Mouse (Mus musculus) forebrain, embryonic 14.5 days (tissue): Measurements from ENCODE around the gene Mpo. TPM values are rescaled to one million over a fixed set of nuclear protein-coding genes. Genes with fewer than 3 reads are reported as not detected.

Experiments
- ATAC-seq: fragments of 200-750 bp; cut with Nextera tagmentation; 2 replicates; pipeline ENCODE4 v1.8.0; 2017; ENCODE audit warnings: mild to moderate bottlenecking, moderate library complexity
- DNase-seq: peaks from one replicate; pipeline ENCODE4 v3.0.0-alpha.2; 2015; ENCODE audit warnings: low spot score
- H3K27ac ChIP-seq: fragments of 300-500 bp; sonication (generic); 2 replicates; pipeline ENCODE4 v1.5.1; 2014; ENCODE audit warnings: low read depth, mild to moderate bottlenecking, control low read depth, low read length, moderate library complexity
- H3K27me3 ChIP-seq: fragments of 300-500 bp; sonication (generic); replicated peaks from 2 replicates; pipeline ENCODE4 v1.6.1; 2014; ENCODE audit warnings: low read length, control low read depth, mixed read lengths; ENCODE audit not compliant: control insufficient read depth, insufficient read depth
- H3K36me3 ChIP-seq: fragments of 300-500 bp; sonication (generic); 2 replicates; pipeline ENCODE4 v1.6.1; 2014; ENCODE audit warnings: low read length, control low read depth; ENCODE audit not compliant: control insufficient read depth, insufficient read depth
- H3K4me1 ChIP-seq: fragments of 300-500 bp; sonication (generic); 2 replicates; pipeline ENCODE4 v1.6.1; 2014; ENCODE audit warnings: antibody characterized with exemption, low read length, control low read depth; ENCODE audit not compliant: control insufficient read depth, insufficient read depth
- H3K4me2 ChIP-seq: fragments of 300-500 bp; sonication (generic); 2 replicates; pipeline ENCODE4 v1.6.1; 2014; ENCODE audit warnings: mild to moderate bottlenecking, control low read depth, low read length
- H3K4me3 ChIP-seq: fragments of 300-500 bp; sonication (generic); 2 replicates; pipeline ENCODE4 v1.5.1; 2014; ENCODE audit warnings: low read depth, low read length, control low read depth
- H3K9ac ChIP-seq: fragments of 300-500 bp; sonication (generic); 2 replicates; pipeline ENCODE4 v1.6.1; 2014; ENCODE audit warnings: mild to moderate bottlenecking, low read length, control low read depth, moderate library complexity
- H3K9me3 ChIP-seq: fragments of 300-500 bp; sonication (generic); replicated peaks from 2 replicates; pipeline ENCODE4 v1.6.1; 2016; ENCODE audit warnings: low read length, control low read depth, mixed read lengths; ENCODE audit not compliant: control insufficient read depth
- WGBS: fragments of 180-500 bp; shearing (Covaris S2); extraction: QIAGEN DNeasy Blood & Tissue Kit; methylation state at CpG from one replicate; pipeline ENCODE4 v1.1.7; 2014; 5-methylcytosine and 5-hydroxymethylcytosine counted together
- polyA plus RNA-seq: library from polyadenylated mRNA; unstranded; fragments of >200 nt; fragmentation: Nextera tagmentation; extraction: Ambion mirVana; gene quantifications from 2 replicates; pipeline ENCODE4 v1.2.1, GENCODE M21; 2014

Gene Mpo
- 0.22 and 0.23 TPM in 2 replicates for polyA plus RNA-seq

GRCm38 (mm10) chr11:87793460-87793859, at the start of gene Mpo:
Gene Mpo, plus strand, starts transcription at chr11:87793581.
- H3K27me3 ChIP-seq, result no peaks in the 10 kb centered on the region
- WGBS, result 79% methylated on average over 3 of the region's 3 CpGs
- H3K9me3 ChIP-seq, result no peaks in the 10 kb centered on the region
- H3K4me3 ChIP-seq, result no peak within 1 kb of the TSS
- H3K4me2 ChIP-seq, result no peak within 1 kb of the TSS
- H3K4me1 ChIP-seq, result no peaks in the 10 kb centered on the region
- H3K9ac ChIP-seq, result no peak within 1 kb of the TSS
- ATAC-seq (no peak), DNase-seq (no peak)
- H3K36me3 ChIP-seq, result no peaks in the 10 kb centered on the region
- H3K27ac ChIP-seq, result no peak within 1 kb of the TSS

- Histone ChIP-seq H3K4me1 (no peaks in the 10 kb centered on the region), H3K36me3 (peaks cover 47% of the 10 kb centered on the region), H3K4me2 (no peak overlapping the region), H3K27me3 (no peaks in the 10 kb centered on the region), H3K4me3 (no peak overlapping the region), H3K27ac (no peak overlapping the region), H3K9me3 (no peaks in the 10 kb centered on the region), H3K9ac (no peak overlapping the region)
- ATAC-seq, result no peak
- no peak for DNase-seq
- WGBS, result 96% methylated on average over 3 of the region's 3 CpGs
These were observed 49.7 kb upstream of the Mpo start for GRCm38 (mm10) chr11:87743691-87744090.

- WGBS, result 82% methylated on average over 4 of the region's 4 CpGs
- no peaks in the 10 kb centered on the region for H3K9me3 ChIP-seq
- DNase-seq (no peak), ATAC-seq (no peak)
- no peak overlapping the region for H3K4me2 ChIP-seq
- no peak overlapping the region for H3K4me3 ChIP-seq
- H3K4me1 ChIP-seq, result no peaks in the 10 kb centered on the region
- no peak overlapping the region for H3K9ac ChIP-seq
- no peaks in the 10 kb centered on the region for H3K27me3 ChIP-seq
- no peak overlapping the region for H3K27ac ChIP-seq
- H3K36me3 ChIP-seq, result peaks cover 40% of the 10 kb centered on the region
These were observed 48.4 kb upstream of the Mpo start for GRCm38 (mm10) chr11:87744964-87745363.

GRCm38 (mm10) chr11:87745632-87746555, 47.5 kb upstream of the Mpo start:
- 79% methylated on average over 9 of the region's 9 CpGs for WGBS
- DNase-seq (no peak), ATAC-seq (no peak)
- no peaks in the 10 kb centered on the region for H3K4me1 ChIP-seq
- H3K36me3 ChIP-seq, result peaks cover 30% of the 10 kb centered on the region
- no peak overlapping the region for H3K9ac ChIP-seq
- H3K4me3 ChIP-seq, result no peak overlapping the region
- H3K27me3 ChIP-seq, result no peaks in the 10 kb centered on the region
- no peaks in the 10 kb centered on the region for H3K9me3 ChIP-seq
- H3K4me2 ChIP-seq, result no peak overlapping the region
- no peak overlapping the region for H3K27ac ChIP-seq

- Histone ChIP-seq H3K4me2 (no peak overlapping the region), H3K27ac (no peak overlapping the region), H3K9ac (no peak overlapping the region), H3K4me3 (no peak overlapping the region), H3K4me1 (no peaks in the 10 kb centered on the region), H3K36me3 (peaks cover 19% of the 10 kb centered on the region), H3K27me3 (no peaks in the 10 kb centered on the region), H3K9me3 (no peaks in the 10 kb centered on the region)
- no peak for ATAC-seq
- no peak for DNase-seq
- 93% methylated on average over 4 of the region's 5 CpGs for WGBS
These were observed 46.1 kb upstream of the Mpo start for GRCm38 (mm10) chr11:87747312-87747711.

- ATAC-seq (no peak), DNase-seq (peak; percentile 5)
- Histone ChIP-seq H3K36me3 (peaks cover 17% of the 10 kb centered on the region), H3K9me3 (no peaks in the 10 kb centered on the region), H3K4me1 (no peaks in the 10 kb centered on the region), H3K27ac (no peak overlapping the region), H3K9ac (no peak overlapping the region), H3K27me3 (no peaks in the 10 kb centered on the region), H3K4me3 (no peak overlapping the region), H3K4me2 (no peak overlapping the region)
- 86% methylated on average over 7 of the region's 7 CpGs for WGBS
These were observed 45.7 kb upstream of the Mpo start for GRCm38 (mm10) chr11:87747716-87748115.

GRCm38 (mm10) chr11:87748132-87749119, 45.0 kb upstream of the Mpo start:
- Histone ChIP-seq H3K36me3 (peaks cover 13% of the 10 kb centered on the region), H3K4me3 (no peak overlapping the region), H3K27ac (no peak overlapping the region), H3K4me1 (no peaks in the 10 kb centered on the region), H3K27me3 (no peaks in the 10 kb centered on the region), H3K9me3 (no peaks in the 10 kb centered on the region), H3K9ac (no peak overlapping the region), H3K4me2 (no peak overlapping the region)
- WGBS, result 46% methylated on average over 19 of the region's 19 CpGs
- DNase-seq (no peak), ATAC-seq (no peak)

GRCm38 (mm10) chr11:87749192-87750042, 44.0 kb upstream of the Mpo start:
- Histone ChIP-seq H3K27me3 (no peaks in the 10 kb centered on the region), H3K27ac (no peak overlapping the region), H3K4me1 (no peaks in the 10 kb centered on the region), H3K9ac (no peak overlapping the region), H3K4me3 (no peak overlapping the region), H3K9me3 (no peaks in the 10 kb centered on the region), H3K36me3 (peaks cover 8% of the 10 kb centered on the region), H3K4me2 (no peak overlapping the region)
- WGBS, result 65% methylated on average over 18 of the region's 18 CpGs
- DNase-seq, result no peak
- no peak for ATAC-seq
